Mouse (Mus musculus) thymus, adult 2 months (tissue): ENCODE data around the gene Patj.

Experiments
- CTCF ChIP-seq: fragments of 200-500 bp; IDR thresholded peaks from 2 replicates; pipeline ENCODE4 v1.5.1; 2012; ENCODE audit warnings: mild to moderate bottlenecking, control low read depth, low read length, moderate library complexity, borderline replicate concordance; ENCODE audit not compliant: control insufficient read depth, poor library complexity, insufficient read depth; ENCODE audit errors: extremely low read depth
- POLR2A ChIP-seq: fragments of 200-500 bp; IDR thresholded peaks from 2 replicates; pipeline ENCODE4 v1.6.1; 2012; ENCODE audit warnings: mild to moderate bottlenecking, low read length, control low read depth, moderate library complexity; ENCODE audit not compliant: control insufficient read depth, poor library complexity, insufficient read depth; ENCODE audit errors: extremely low read depth

- TF ChIP-seq CTCF: no peak
- no peak for TF ChIP-seq POLR2A
These were observed 109.2 kb downstream of the Patj start for GRCm38 (mm10) chr4:98504743-98505142.
